Mouse (Mus musculus): ENCODE results near the gene Ifit1.
A peak's percentile ranks its signal among the peaks of the same experiment; 100 is the strongest.

Ifit1 gene

GRCm38 (mm10) chr19:34655227-34655805 is 14.6 kb downstream of the Ifit1 start:
- DNase-seq (ENCODE audit: low read depth) = no peak

DNA sequence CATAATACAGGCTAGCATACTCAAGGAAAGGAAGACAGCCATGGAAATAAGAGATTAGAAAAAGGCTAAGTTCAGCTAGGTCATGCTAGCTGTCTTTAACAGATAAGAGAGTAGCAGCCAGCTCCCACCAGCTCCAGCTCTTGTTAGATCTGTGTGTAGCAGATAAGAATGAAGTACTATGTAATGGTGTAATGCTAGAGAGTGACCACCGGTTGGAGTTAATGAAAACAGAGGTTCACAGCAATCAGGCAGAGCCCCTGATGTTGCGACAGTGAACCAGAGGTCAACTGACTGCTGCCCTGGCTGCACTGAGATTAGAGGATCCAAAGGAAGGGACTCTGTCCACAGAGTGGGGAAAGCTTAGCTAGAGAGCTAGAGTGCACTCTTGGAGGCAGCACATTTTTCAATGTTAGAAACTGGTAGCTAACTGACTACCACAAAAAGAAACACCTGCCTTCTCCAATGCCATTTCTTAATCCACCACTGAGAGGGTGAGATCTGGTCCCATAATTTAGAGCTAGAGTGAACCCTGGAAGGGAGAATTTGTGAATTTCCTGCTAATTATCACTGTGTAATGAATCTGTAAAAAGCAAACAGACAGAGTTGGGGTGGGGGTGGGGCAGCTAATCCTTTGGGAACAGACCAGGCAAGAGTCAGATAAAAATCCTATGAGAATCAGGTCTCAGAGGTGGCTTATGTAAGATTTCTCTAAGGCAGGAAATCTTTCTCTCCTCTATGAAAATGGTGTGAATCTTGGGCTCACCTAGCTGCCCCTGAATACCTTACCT is 16.0 kb downstream of the Ifit1 start:
- no peak for DNase-seq (ENCODE audit: low read depth)

- peak; percentile 87 for DNase-seq (ENCODE audit: low read depth)
Measured at GRCm38 (mm10) chr19:34662067-34662507, 21.4 kb downstream of the Ifit1 start.

DNA sequence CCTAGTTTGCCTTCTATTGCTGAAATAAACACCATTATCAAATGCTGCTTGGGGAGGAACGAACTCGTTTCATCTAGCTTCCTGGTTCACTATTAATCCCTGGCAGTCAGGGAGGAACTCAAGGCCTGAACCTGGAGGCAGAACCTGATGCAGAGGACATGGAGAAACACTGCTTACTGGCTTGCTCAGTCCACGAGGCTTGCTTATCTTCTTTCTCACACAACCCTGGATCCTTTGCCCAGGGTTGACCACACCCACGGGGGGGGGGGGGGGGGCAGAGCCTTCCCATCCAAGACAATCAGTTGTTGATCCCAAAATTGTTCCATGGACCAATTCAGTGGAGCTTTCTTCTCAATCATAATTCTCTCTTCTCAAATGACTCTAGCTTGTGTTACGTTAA is 22.1 kb downstream of the Ifit1 start:
- no peak for DNase-seq (ENCODE audit: low read depth)

GRCm38 (mm10) chr19:34666127-34666526 is 25.5 kb downstream of the Ifit1 start:
- DNase-seq (ENCODE audit: low read depth) = peak; percentile 81

GRCm38 (mm10) chr19:34673476-34673875 is 32.8 kb downstream of the Ifit1 start:
- DNase-seq (ENCODE audit: low read depth) = no peak

GRCm38 (mm10) chr19:34678428-34678827 is 37.8 kb downstream of the Ifit1 start:
- no peak for DNase-seq (ENCODE audit: low read depth)

DNA sequence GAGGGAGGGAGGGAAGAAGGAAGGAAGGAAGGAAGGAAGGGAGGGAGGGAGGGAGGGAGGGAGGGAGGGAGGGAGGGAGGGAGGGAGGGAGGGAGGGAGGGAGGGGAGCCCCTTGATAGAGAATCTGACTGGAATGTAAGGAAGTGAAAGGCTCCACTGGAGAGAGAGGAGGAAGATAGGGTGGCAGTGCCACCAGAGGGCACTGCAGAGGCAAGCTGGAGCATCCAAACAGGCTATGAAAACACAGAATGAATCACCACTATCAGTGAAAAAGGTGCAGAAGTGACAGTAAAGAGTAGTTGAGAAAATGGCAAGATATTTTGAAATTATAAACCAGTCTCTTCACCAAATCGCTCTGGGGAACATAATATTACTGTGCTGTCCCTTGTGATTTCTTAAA is 44.2 kb downstream of the Ifit1 start:
- DNase-seq (ENCODE audit: low read depth) = peak; percentile 43

GRCm38 (mm10) chr19:34685530-34685929 is 44.9 kb downstream of the Ifit1 start:
- no peak for DNase-seq (ENCODE audit: low read depth)

DNA sequence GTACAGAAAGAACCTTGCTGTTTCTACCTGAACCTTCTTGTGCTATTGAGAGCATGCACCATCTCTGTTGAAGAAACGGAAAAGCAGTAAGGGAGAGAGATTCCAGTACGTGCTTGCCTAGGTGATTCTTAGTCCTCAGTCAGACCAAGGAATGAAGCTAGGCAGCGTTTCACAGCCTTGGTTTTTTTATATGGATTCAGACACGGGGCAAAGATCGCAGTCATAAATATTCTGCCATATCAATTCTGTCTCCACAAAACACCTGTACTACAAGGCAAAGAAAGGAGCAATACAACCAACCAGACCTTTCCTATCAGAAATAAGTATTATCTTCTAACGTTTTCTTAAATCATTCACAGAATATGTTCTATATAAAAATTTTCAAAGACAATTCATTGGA is 50.7 kb downstream of the Ifit1 start:
- no peak for DNase-seq (ENCODE audit: low read depth)

DNA sequence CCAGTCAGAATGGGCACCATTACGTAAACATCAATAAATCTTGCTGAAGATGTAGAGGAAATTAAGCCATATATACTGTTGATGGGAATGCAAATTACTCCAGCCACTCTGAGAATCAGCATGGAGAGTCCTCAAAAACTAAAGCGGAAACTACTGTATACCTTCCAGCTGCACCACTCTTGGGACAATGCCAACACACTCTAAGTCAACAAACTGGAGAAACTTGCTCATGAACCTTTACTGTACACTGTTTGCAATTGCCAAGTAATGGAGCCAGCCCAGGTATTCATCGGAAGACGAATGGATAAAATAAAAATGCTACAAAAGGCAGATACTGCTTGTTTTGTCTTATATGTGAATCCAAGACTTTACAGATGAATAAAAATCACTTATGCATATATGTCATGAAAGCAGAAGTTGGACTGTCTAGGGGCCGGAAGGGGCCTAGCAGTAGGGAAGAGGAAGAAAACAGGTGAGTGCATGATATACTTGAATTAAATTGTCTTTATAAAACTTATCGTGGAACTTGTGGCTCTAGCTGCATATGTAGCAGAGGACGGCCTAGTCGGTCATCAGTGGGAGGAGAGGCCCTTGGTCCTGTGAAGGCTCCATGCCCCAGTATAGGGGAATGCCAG is 55.8 kb downstream of the Ifit1 start:
- no peak for DNase-seq (ENCODE audit: low read depth)

- DNase-seq (ENCODE audit: low read depth) = no peak
Measured at GRCm38 (mm10) chr19:34697461-34697860, 56.8 kb downstream of the Ifit1 start.

GRCm38 (mm10) chr19:34698432-34698831 is 57.8 kb downstream of the Ifit1 start:
- no peak for DNase-seq (ENCODE audit: low read depth)

DNA sequence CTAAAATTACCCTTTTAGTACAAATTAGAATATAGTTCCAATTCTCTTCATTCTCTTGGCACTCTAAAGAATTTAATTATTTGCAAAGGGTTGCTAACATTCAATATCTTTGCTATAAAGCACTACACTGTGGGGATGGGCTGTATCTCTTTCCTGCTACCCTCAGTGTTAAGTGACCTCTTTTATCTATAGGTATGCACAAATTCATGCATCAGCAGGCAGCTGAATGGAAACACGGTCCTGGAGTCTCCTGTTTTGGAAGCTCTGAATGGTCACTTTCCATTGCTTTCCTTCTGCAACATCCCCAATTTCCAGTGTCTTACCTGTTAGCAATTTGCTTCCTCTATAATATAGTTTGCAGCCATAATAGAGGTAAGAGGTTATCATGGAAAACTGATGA is 58.2 kb downstream of the Ifit1 start:
- no peak for DNase-seq (ENCODE audit: low read depth)

GRCm38 (mm10) chr19:34699300-34699699 is 58.6 kb downstream of the Ifit1 start:
- DNase-seq (ENCODE audit: low read depth) = no peak

All from naive thymus-derived CD4-positive, alpha-beta T cell, adult 2 months (primary cell).